Mouse (Mus musculus) left cerebral cortex, adult 11 months (tissue): ENCODE results near the gene Crnkl1.
"Not testable (repeated sequence)": the region's sequence is repeated elsewhere in the genome, so short reads cannot be mapped to it uniquely, and the experiment has no call there.

ENCODE experiments used
- DNase-seq: peaks from one replicate; pipeline ENCODE4 v3.0.0; 2022; ENCODE audit warnings: low spot score

The Crnkl1 gene

GRCm38 (mm10) chr2:145920941-145921650 lies 13.7 kb downstream of the Crnkl1 start:
- no peak for DNase-seq

- not testable (repeated sequence) for DNase-seq
These were observed 28.9 kb downstream of the Crnkl1 start for GRCm38 (mm10) chr2:145905884-145906283.

- no peak for DNase-seq
These were observed 29.7 kb downstream of the Crnkl1 start for GRCm38 (mm10) chr2:145905156-145905555.

- no peak for DNase-seq
These were observed 30.7 kb downstream of the Crnkl1 start for GRCm38 (mm10) chr2:145903983-145904616.

GRCm38 (mm10) chr2:145903061-145903901 lies 31.5 kb downstream of the Crnkl1 start:
- DNase-seq: peak; percentile 84

GRCm38 (mm10) chr2:145901861-145902260 lies 33.0 kb downstream of the Crnkl1 start, which contains the start of gene Naa20:
Gene Naa20 (plus strand): TSS chr2:145902099.
- DNase-seq: no peak

- DNase-seq: not testable (repeated sequence)
These were observed 34.5 kb downstream of the Crnkl1 start for GRCm38 (mm10) chr2:145900318-145900717.

GRCm38 (mm10) chr2:145898106-145898505 lies 36.7 kb downstream of the Crnkl1 start:
- DNase-seq: no peak

GRCm38 (mm10) chr2:145893756-145894155 lies 41.1 kb downstream of the Crnkl1 start:
- DNase-seq: no peak

GRCm38 (mm10) chr2:145890571-145890970 lies 44.2 kb downstream of the Crnkl1 start:
- DNase-seq: no peak

- no peak for DNase-seq
These were observed 45.9 kb downstream of the Crnkl1 start for GRCm38 (mm10) chr2:145888766-145889480.

GRCm38 (mm10) chr2:145887937-145888765 lies 46.7 kb downstream of the Crnkl1 start:
- peak; percentile 65 for DNase-seq

GRCm38 (mm10) chr2:145884913-145885785 lies 49.7 kb downstream of the Crnkl1 start:
- no peak for DNase-seq

GRCm38 (mm10) chr2:145884036-145884912 lies 50.5 kb downstream of the Crnkl1 start:
- DNase-seq: no peak

- no peak for DNase-seq
These were observed 52.4 kb downstream of the Crnkl1 start for GRCm38 (mm10) chr2:145882398-145882797.

GRCm38 (mm10) chr2:145881932-145882331 lies 52.9 kb downstream of the Crnkl1 start:
- DNase-seq: no peak

GRCm38 (mm10) chr2:145880887-145881747 lies 53.7 kb downstream of the Crnkl1 start:
- no peak for DNase-seq

- DNase-seq: no peak
These were observed 57.6 kb downstream of the Crnkl1 start for GRCm38 (mm10) chr2:145877191-145877590.
